Mouse (Mus musculus) Patski (cell line): Measurements from ENCODE around the gene Khnyn. TPM values are rescaled to one million over a fixed set of nuclear protein-coding genes. Genes with fewer than 3 reads are reported as not detected.

ENCODE experiments used
- ATAC-seq: fragments of 100-300 bp; one replicate; pipeline ENCODE4 v1.8.0; 2021
- CTCF ChIA-PET: fragments of 350-600 bp; sonication (Branson Sonifier 250); formaldehyde crosslinking; loops from one replicate; lab custom pipeline; 2022; ENCODE audit warnings: inconsistent platforms; lab: Charles Lee
- POLR2A ChIA-PET: fragments of 350-600 bp; sonication (Branson Sonifier 250); formaldehyde crosslinking; loops from one replicate; lab custom pipeline; 2022; ENCODE audit warnings: antibody characterized with exemption, inconsistent platforms; lab: Charles Lee
- DNase-seq: peaks from one replicate; pipeline ENCODE4 v3.0.0-alpha.2; 2011; ENCODE audit warnings: low read depth, low spot score
- H3K27me3 ChIP-seq: fragments of 371-371 bp; one replicate; pipeline ENCODE4 v1.5.1; 2021
- CTCF ChIP-seq: fragments of 100-300 bp; IDR thresholded peaks from one replicate; pipeline ENCODE4 v1.5.1; 2021
- in situ Hi-C: fragments of 300-500 bp; cut with MboI; formaldehyde crosslinking; loops from 3 replicates; pipeline ENCODE4 v1.11.1; 2018; ENCODE audit warnings: low pct_unique_long_range_greater_than_20kb, mixed read lengths
- polyA plus RNA-seq: library from polyadenylated mRNA; unstranded; gene quantifications from one replicate; pipeline ENCODE4 v1.2.3, GENCODE M21; 2021

Gene Khnyn
- polyA plus RNA-seq, result 16.2 TPM

GRCm38 (mm10) chr14:55884713-55885113 is at the start of gene Khnyn:
Khnyn (plus strand) TSS chr14:55884947.
- ATAC-seq (peak; percentile 95), DNase-seq (no peak)
- in situ Hi-C loops, result no loop called here
- no peak for TF ChIP-seq CTCF
- POLR2A ChIA-PET, result interaction anchor here (0.8 to 1.2 kb wide), 2 partner anchors 15 to 23 kb away, joined by 3 to 5 read pairs; no protein-coding TSS in a partner anchor
- H3K27me3 ChIP-seq, result no peaks in the 10 kb centered on the region
- CTCF ChIA-PET, result interaction anchor here (1.2 to 1.7 kb wide), 2 partner anchors 11 to 33 kb away, joined by 4 read pairs; no protein-coding TSS in a partner anchor

- DNase-seq (no peak), ATAC-seq (no peak)
- in situ Hi-C loops, result no loop called here
- CTCF ChIA-PET, result interaction anchor here (1.1 kb wide), 1 partner anchor 16 kb away, joined by 4 read pairs; the partner anchor contains the start of gene Nfatc4
- no peak for TF ChIP-seq CTCF
- peaks cover 3% of the 10 kb centered on the region for H3K27me3 ChIP-seq
- POLR2A ChIA-PET, result no interaction called here
Measured at GRCm38 (mm10) chr14:55838312-55838711, 46.4 kb upstream of the Khnyn start.

- in situ Hi-C loops, result no loop called here
- CTCF ChIA-PET, result no interaction called here
- TF ChIP-seq CTCF, result no peak
- DNase-seq, result no peak
- POLR2A ChIA-PET, result no interaction called here
- ATAC-seq, result no peak
- peaks cover 3% of the 10 kb centered on the region for H3K27me3 ChIP-seq
Measured at GRCm38 (mm10) chr14:55838740-55839139, 46.0 kb upstream of the Khnyn start.

GRCm38 (mm10) chr14:55840853-55841366 is 43.8 kb upstream of the Khnyn start:
- H3K27me3 ChIP-seq, result peaks cover 16% of the 10 kb centered on the region
- ChIA-PET POLR2A (no interaction called here), CTCF (no interaction called here)
- in situ Hi-C loops, result no loop called here
- no peak for TF ChIP-seq CTCF
- no peak for DNase-seq
- no peak for ATAC-seq

GRCm38 (mm10) chr14:55842794-55843193 is 42.0 kb upstream of the Khnyn start:
- DNase-seq (no peak), ATAC-seq (no peak)
- CTCF ChIA-PET, result no interaction called here
- POLR2A ChIA-PET, result interaction anchor here (0.9 kb wide), 1 partner anchor 20 kb away, joined by 3 read pairs; the partner anchor contains the start of gene Nfatc4
- in situ Hi-C loops, result no loop called here
- peaks cover 23% of the 10 kb centered on the region for H3K27me3 ChIP-seq
- peak; percentile 32 for TF ChIP-seq CTCF

GRCm38 (mm10) chr14:55845506-55846294 is 39.0 kb upstream of the Khnyn start:
- no peak for DNase-seq
- peaks cover 24% of the 10 kb centered on the region for H3K27me3 ChIP-seq
- ChIA-PET POLR2A (interaction anchor here (0.7 kb wide), 1 partner anchor 9 kb away, joined by 3 read pairs; no protein-coding TSS in a partner anchor), CTCF (no interaction called here)
- TF ChIP-seq CTCF, result no peak
- no peak for ATAC-seq
- in situ Hi-C loops, result no loop called here

GRCm38 (mm10) chr14:55850885-55851284 is 33.9 kb upstream of the Khnyn start:
- CTCF ChIA-PET, result interaction anchor here (1.7 kb wide), 1 partner anchor 13 kb away, joined by 5 read pairs; no protein-coding TSS in a partner anchor

GRCm38 (mm10) chr14:55852646-55853551 is 31.8 kb upstream of the Khnyn start:
- in situ Hi-C loops, result no loop called here
- ATAC-seq (no peak), DNase-seq (no peak)
- ChIA-PET CTCF (no interaction called here), POLR2A (no interaction called here)
- no peak for TF ChIP-seq CTCF
- H3K27me3 ChIP-seq, result peaks cover 40% of the 10 kb centered on the region

More at GRCm38 (mm10) chr14:55850885-55851284, 33.9 kb upstream of the Khnyn start:
- no peak for TF ChIP-seq CTCF
- DNase-seq (no peak), ATAC-seq (no peak)
- in situ Hi-C loops, result no loop called here
- peaks cover 36% of the 10 kb centered on the region for H3K27me3 ChIP-seq
- POLR2A ChIA-PET, result no interaction called here

GRCm38 (mm10) chr14:55853621-55854285 is 31.0 kb upstream of the Khnyn start, which contains the start of gene Nynrin:
Nynrin (plus strand) TSS chr14:55854010.
- ChIA-PET POLR2A (no interaction called here), CTCF (no interaction called here)
- TF ChIP-seq CTCF, result no peak
- ATAC-seq (no peak), DNase-seq (no peak)
- in situ Hi-C loops, result no loop called here
- H3K27me3 ChIP-seq, result peaks cover 46% of the 10 kb centered on the region
